Mouse (Mus musculus): ENCODE data around the gene Nacc2. TPM values are rescaled to one million over a fixed set of nuclear protein-coding genes. Genes with fewer than 3 reads are reported as not detected.
A peak's percentile ranks its signal among the peaks of the same experiment; 100 is the strongest.

Nacc2 gene
- total RNA-seq, 2 experiments from 2014 or later: 45.6 to 46.4 TPM

- intact Hi-C loops (cut with DNase I): no loop called here
- DNase-seq (ENCODE audit: extremely low spot score in 1 of 2, low spot score in 2 of 2): no peak
Measured at GRCm38 (mm10) chr2:26117580-26117979, 5.4 kb downstream of the Nacc2 start.

- DNase-seq (ENCODE audit: extremely low spot score in 1 of 2, low spot score in 2 of 2): no peak
- intact Hi-C loops (cut with DNase I): no loop called here
Measured at GRCm38 (mm10) chr2:26116550-26116949, 6.5 kb downstream of the Nacc2 start.

DNA sequence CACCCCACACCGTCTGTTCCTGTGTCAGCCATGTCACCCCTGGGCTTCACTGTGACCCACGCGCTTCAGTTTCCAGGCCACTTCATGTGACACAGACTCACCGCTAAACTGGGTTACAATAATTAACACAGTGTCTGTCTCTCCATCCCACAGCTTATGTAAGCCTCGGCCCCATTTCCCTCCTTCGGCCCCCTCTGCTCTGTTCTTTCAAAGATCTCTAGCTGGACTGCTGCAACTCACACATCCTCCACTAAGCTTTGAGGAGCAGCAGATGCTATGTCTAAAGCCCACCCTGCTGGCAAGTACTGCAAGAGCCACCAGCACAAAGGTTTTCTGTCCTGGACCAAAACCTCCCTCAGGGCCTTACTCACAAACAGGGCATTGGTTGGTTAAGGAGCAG is 7.8 kb downstream of the Nacc2 start:
- intact Hi-C loops (cut with DNase I): no loop called here
- no peak for DNase-seq (ENCODE audit: extremely low spot score in 1 of 2, low spot score in 2 of 2)

GRCm38 (mm10) chr2:26108237-26108636 is 14.8 kb downstream of the Nacc2 start:
- intact Hi-C loops (cut with DNase I): no loop called here
- no peak for DNase-seq (ENCODE audit: extremely low spot score in 1 of 2, low spot score in 2 of 2)

DNA sequence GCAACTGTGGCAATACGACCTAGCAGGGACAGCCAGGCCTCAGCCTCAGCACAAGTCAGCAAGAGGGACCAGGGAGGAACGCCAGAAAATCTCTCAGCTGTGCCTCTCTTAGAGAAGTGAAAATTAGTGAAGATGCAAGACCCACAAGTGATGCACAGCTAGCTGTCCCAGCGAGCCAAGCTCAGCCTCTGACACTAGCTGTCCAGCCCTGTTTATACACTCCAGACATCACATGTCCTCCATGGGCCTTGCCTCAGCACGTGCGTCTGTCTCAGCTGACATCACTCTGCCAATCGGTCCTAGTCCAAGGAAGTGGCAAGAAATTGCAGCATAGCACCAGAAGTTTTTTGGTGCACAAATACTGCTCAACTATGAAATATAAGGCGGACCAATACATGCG is 16.0 kb downstream of the Nacc2 start:
- DNase-seq (ENCODE audit: extremely low spot score in 1 of 2, low spot score in 2 of 2): no peak
- intact Hi-C loops (cut with DNase I): no loop called here

- intact Hi-C loops (cut with DNase I): no loop called here
- DNase-seq (ENCODE audit: extremely low spot score in 1 of 2, low spot score in 2 of 2): no peak
Measured at GRCm38 (mm10) chr2:26106233-26106632, 16.8 kb downstream of the Nacc2 start.

GRCm38 (mm10) chr2:26100296-26100695 is 22.7 kb downstream of the Nacc2 start:
- intact Hi-C loops (cut with DNase I): no loop called here

DNA sequence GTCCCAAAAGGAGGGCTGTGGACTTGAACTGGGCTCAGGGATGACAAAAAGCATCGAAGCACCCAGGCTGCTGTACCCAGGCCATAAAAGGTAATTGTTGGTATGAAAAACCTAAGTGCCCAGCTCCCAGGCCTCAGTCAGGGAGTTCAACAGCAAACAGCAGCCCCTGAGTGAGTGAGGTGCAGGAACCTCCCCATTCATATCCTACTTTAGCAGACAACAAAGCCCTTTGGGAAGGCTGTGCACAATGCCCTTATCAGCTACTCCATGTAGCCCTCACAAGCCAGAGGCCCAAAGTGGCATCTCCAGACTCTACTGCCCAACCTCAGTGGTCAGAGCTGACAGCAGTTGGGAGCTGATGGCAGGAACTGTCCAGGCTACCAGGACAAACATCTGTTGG is 23.2 kb downstream of the Nacc2 start:
- intact Hi-C loops (cut with DNase I): no loop called here

More at GRCm38 (mm10) chr2:26100296-26100695, 22.7 kb downstream of the Nacc2 start:
- DNase-seq (ENCODE audit: extremely low spot score in 1 of 2, low spot score in 2 of 2): no peak

DNA sequence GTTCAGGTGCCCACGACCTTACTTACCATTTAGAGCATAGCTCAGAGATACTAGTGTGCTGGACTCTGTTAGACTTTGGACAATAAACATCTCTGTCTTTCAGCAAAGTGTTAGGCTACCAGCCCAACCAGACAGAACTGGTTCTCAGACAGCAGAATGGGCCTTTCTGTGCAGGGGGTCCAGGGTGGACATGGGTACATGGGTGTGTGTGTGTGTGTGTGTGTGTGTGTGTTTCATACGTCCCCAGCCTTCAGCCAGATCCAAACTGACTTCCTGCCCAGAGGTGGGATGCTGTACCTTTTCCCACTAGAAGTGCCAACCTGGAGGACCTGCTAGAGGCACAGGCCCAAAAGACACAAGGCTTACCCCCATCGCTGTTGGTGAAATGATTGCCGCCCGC is 23.8 kb downstream of the Nacc2 start:
- no peak for DNase-seq (ENCODE audit: extremely low spot score in 1 of 2, low spot score in 2 of 2)
- intact Hi-C loops (cut with DNase I): no loop called here

More for the DNA sequence above, 23.2 kb downstream of the Nacc2 start:
- no peak for DNase-seq (ENCODE audit: extremely low spot score in 1 of 2, low spot score in 2 of 2)

GRCm38 (mm10) chr2:26093897-26094296 is 29.1 kb downstream of the Nacc2 start:
- intact Hi-C loops (cut with DNase I): loop anchor here (5.0 kb wide), 1 partner anchor 38 kb away; no protein-coding TSS in a partner anchor
- no peak for DNase-seq (ENCODE audit: extremely low spot score in 1 of 2, low spot score in 2 of 2)

DNA sequence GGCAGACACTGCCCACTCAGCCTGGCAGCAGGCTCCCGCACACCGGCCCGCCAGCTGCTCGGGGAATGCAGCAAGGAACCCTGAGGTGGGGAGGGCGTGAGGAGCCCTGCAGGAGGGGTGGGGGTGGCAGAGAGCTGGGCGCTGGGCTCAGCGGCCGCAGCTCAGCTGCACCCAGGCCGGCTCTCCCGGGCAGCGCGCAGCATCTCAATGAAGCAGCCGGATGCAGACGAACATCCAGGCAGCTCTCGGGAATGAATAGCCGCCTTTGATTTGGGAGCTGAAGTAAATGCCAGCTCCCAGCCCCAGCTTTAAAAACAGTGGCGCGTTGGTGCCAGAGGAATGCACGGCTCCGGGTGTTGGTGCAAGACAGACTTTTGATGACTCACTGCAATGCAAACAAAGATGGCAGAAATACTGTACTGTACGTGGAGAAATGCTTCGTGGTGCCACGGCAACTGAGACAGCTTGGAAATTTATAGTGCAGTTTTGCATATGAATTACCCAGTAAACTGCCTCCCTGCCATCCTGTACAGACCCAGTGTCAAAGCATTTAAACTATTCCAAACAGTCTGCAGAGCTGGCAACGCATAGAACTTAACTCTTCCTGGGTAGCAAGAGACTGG is 31.1 kb downstream of the Nacc2 start:
- peak; percentile 71 to 82 for DNase-seq (ENCODE audit: extremely low spot score in 1 of 2, low spot score in 2 of 2)
- intact Hi-C loops (cut with DNase I): loop anchor here (5.0 kb wide), 1 partner anchor 40 kb away; no protein-coding TSS in a partner anchor

- peak in 1 of 2 experiments; percentile 55 for DNase-seq (ENCODE audit: extremely low spot score in 1 of 2, low spot score in 2 of 2)
- intact Hi-C loops (cut with DNase I): loop anchor here (5.0 kb wide), 1 partner anchor 41 kb away; no protein-coding TSS in a partner anchor
Measured at GRCm38 (mm10) chr2:26090876-26091770, 31.9 kb downstream of the Nacc2 start.

- DNase-seq (ENCODE audit: extremely low spot score in 1 of 2, low spot score in 2 of 2): no peak
- intact Hi-C loops (cut with DNase I): no loop called here
Measured at GRCm38 (mm10) chr2:26089005-26089404, 34.0 kb downstream of the Nacc2 start.

DNA sequence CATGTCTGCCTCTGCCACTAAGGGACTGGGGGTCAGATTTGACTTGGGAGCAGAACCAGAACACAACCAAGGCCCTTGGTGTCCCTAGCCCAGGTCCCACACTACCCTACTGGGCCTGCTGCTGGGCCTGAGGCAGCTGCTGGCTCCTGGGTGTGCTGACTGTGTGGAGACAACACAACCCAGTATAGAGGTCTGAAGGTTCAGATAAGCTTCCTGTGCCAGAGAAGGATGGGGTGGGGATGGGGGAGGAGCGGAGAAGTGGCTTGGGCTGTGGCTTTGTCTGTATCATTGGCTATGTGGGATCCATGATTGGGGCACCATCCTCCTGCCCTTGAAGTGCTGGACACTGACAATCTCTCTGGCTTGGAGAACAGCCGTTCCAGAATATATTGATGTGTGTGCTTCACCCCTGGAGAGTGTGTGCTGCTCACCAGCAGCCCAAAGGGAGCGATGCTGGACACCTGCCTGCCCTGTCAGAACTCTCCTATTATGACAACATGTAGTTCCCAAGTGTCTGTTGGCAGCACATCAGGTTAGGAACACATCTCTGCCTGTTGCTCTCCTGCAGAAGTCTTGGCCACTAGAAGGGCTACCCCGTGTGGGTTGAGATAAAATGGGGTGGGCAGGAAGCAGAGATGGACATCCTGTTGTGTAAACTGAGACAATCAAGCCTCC is 36.0 kb downstream of the Nacc2 start:
- intact Hi-C loops (cut with DNase I): no loop called here
- no peak for DNase-seq (ENCODE audit: extremely low spot score in 1 of 2, low spot score in 2 of 2)

GRCm38 (mm10) chr2:26086505-26086904 is 36.5 kb downstream of the Nacc2 start:
- intact Hi-C loops (cut with DNase I): no loop called here
- no peak for DNase-seq (ENCODE audit: extremely low spot score in 1 of 2, low spot score in 2 of 2)

DNA sequence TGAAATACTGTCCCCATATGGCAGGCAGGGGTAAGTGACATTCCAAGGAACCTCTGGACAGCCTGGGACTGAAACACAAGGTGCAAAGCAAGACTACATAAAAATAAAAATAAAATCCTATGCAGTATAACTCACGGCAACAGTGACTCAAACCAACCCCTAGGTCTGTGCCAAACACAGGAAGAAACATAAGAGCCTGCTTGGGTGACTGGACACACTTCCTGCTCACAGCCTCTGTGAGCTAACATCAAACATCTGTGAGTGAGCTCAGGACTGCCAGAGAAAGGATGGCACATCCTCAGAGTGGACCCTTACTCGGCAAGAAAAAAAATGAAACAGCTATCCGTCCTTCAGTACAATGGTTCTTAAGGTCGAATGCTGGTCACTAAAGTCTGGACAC is 40.1 kb downstream of the Nacc2 start:
- intact Hi-C loops (cut with DNase I): no loop called here
- no peak for DNase-seq (ENCODE audit: extremely low spot score in 1 of 2, low spot score in 2 of 2)

GRCm38 (mm10) chr2:26080830-26081229 is 42.2 kb downstream of the Nacc2 start:
- DNase-seq (ENCODE audit: extremely low spot score in 1 of 2, low spot score in 2 of 2): no peak
- intact Hi-C loops (cut with DNase I): no loop called here

GRCm38 (mm10) chr2:26079409-26079808 is 43.6 kb downstream of the Nacc2 start:
- intact Hi-C loops (cut with DNase I): no loop called here

GRCm38 (mm10) chr2:26077068-26077467 is 46.0 kb downstream of the Nacc2 start:
- no peak for DNase-seq (ENCODE audit: extremely low spot score in 1 of 2, low spot score in 2 of 2)
- intact Hi-C loops (cut with DNase I): no loop called here

More at GRCm38 (mm10) chr2:26079409-26079808, 43.6 kb downstream of the Nacc2 start:
- no peak for DNase-seq (ENCODE audit: extremely low spot score in 1 of 2, low spot score in 2 of 2)

Data from left cerebral cortex, postnatal 10 days (tissue).